Mouse (Mus musculus) cortical plate, adult 2 months (tissue): ENCODE measurements around the gene Rapgefl1.

Experiments
- CTCF ChIP-seq: fragments of 200-500 bp; IDR thresholded peaks from 2 replicates; pipeline ENCODE4 v1.5.1; 2011; ENCODE audit warnings: mild to moderate bottlenecking, control low read depth, low read length; ENCODE audit not compliant: insufficient read depth; ENCODE audit errors: extremely low read depth
- POLR2A ChIP-seq: fragments of 200-500 bp; IDR thresholded peaks from 2 replicates; pipeline ENCODE4 v1.6.1; 2011; ENCODE audit warnings: mild to moderate bottlenecking, low read length, control low read depth; ENCODE audit not compliant: insufficient read depth; ENCODE audit errors: extremely low read depth

- no peak for TF ChIP-seq POLR2A
- TF ChIP-seq CTCF: no peak
Measured at GRCm38 (mm10) chr11:98870791-98871190, 34.2 kb downstream of the Rapgefl1 start.
